Mouse (Mus musculus) bone marrow, adult 2 months (tissue): Measurements from ENCODE around the gene Sdccag8.

Experiments used
- CTCF ChIP-seq: fragments of 200-500 bp; IDR thresholded peaks from 2 replicates; pipeline ENCODE4 v1.5.1; 2011; ENCODE audit warnings: low read length, control low read depth; ENCODE audit not compliant: control insufficient read depth, insufficient read depth
- POLR2A ChIP-seq: fragments of 200-500 bp; IDR thresholded peaks from 2 replicates; pipeline ENCODE4 v1.6.1; 2011; ENCODE audit warnings: low read depth, mild to moderate bottlenecking, control low read depth, low read length, borderline replicate concordance; ENCODE audit not compliant: control insufficient read depth

GRCm38 (mm10) chr1:176873463-176873862 is 59.0 kb downstream of the Sdccag8 start:
- TF ChIP-seq POLR2A (no peak), CTCF (no peak)
